Mouse (Mus musculus): Measurements from ENCODE around the gene Magohb. TPM values are rescaled to one million over a fixed set of nuclear protein-coding genes. Genes with fewer than 3 reads are reported as not detected.

Magohb gene
- total and polyA plus RNA-seq, 3 experiments, result 1.4 to 10.2 (median 7.6) TPM

- Histone ChIP-seq H3K36me3 (ENCODE audit: control insufficient read depth, insufficient read depth, low read length) (no peaks in the 10 kb centered on the region), H3K27ac (no peak overlapping the region), H3K9ac (ENCODE audit: low read depth, low read length) (no peak overlapping the region), H3K4me1 (ENCODE audit: control insufficient read depth, insufficient read depth, low read length) (no peaks in the 10 kb centered on the region), H3K27me3 (ENCODE audit: control insufficient read depth, insufficient read depth, low read length) (no peaks in the 10 kb centered on the region), H3K4me3 (no peak overlapping the region), H3K79me2 (replicated peaks; ENCODE audit: control insufficient read depth, insufficient read depth, low read length) (no peaks in the 10 kb centered on the region)
- WGBS, result 89% methylated on average over 1 of the region's 1 CpGs
- intact Hi-C loops (cut with DNase I), result no loop called here
- no peak for TF ChIP-seq POLR2A (IDR thresholded peaks at IDR 0.05; ENCODE audit: insufficient read depth, low read depth, low read length)
- TF ChIP-seq CTCF (IDR thresholded peaks at IDR 0.05), result no peak
- no peak for TF ChIP-seq EP300 (IDR thresholded peaks at IDR 0.05; ENCODE audit: insufficient read depth, low read depth, low read length)
- DNase-seq, result no peak
Observed at GRCm38 (mm10) chr6:131272311-131272710, 20.7 kb downstream of the Magohb start.

GRCm38 (mm10) chr6:131270312-131270711, 22.7 kb downstream of the Magohb start:
- intact Hi-C loops (cut with DNase I), result no loop called here
- Histone ChIP-seq H3K36me3 (ENCODE audit: control insufficient read depth, insufficient read depth, low read length) (no peaks in the 10 kb centered on the region), H3K9ac (ENCODE audit: low read depth, low read length) (no peak overlapping the region), H3K4me3 (no peak overlapping the region), H3K27ac (no peak overlapping the region), H3K4me1 (ENCODE audit: control insufficient read depth, insufficient read depth, low read length) (no peaks in the 10 kb centered on the region), H3K27me3 (ENCODE audit: control insufficient read depth, insufficient read depth, low read length) (no peaks in the 10 kb centered on the region), H3K79me2 (replicated peaks; ENCODE audit: control insufficient read depth, insufficient read depth, low read length) (no peaks in the 10 kb centered on the region)
- TF ChIP-seq CTCF (IDR thresholded peaks at IDR 0.05) (no peak), EP300 (IDR thresholded peaks at IDR 0.05; ENCODE audit: insufficient read depth, low read depth, low read length) (no peak), POLR2A (IDR thresholded peaks at IDR 0.05; ENCODE audit: insufficient read depth, low read depth, low read length) (no peak)
- DNase-seq, result no peak
- whole genome bisulfite sequencing, result 44% methylated on average over 1 of the region's 1 CpGs

- no peak overlapping the region for H3K4me3 ChIP-seq
- H3K27ac ChIP-seq, result no peak overlapping the region
- no peak for TF ChIP-seq CTCF (IDR thresholded peaks at IDR 0.05)
- WGBS, result 80% methylated on average over 2 of the region's 2 CpGs
- H3K4me1 ChIP-seq (ENCODE audit: control insufficient read depth, insufficient read depth, low read length), result no peaks in the 10 kb centered on the region
- no peak overlapping the region for H3K9ac ChIP-seq (ENCODE audit: low read depth, low read length)
- no peaks in the 10 kb centered on the region for H3K79me2 ChIP-seq (replicated peaks; ENCODE audit: control insufficient read depth, insufficient read depth, low read length)
- DNase-seq, result no peak
- intact Hi-C loops (cut with DNase I), result no loop called here
- H3K27me3 ChIP-seq (ENCODE audit: control insufficient read depth, insufficient read depth, low read length), result no peaks in the 10 kb centered on the region
- no peaks in the 10 kb centered on the region for H3K36me3 ChIP-seq (ENCODE audit: control insufficient read depth, insufficient read depth, low read length)
Observed at GRCm38 (mm10) chr6:131269599-131269998, 23.4 kb downstream of the Magohb start.

GRCm38 (mm10) chr6:131264175-131264574, 28.9 kb downstream of the Magohb start:
- no peak overlapping the region for H3K27ac ChIP-seq
- no peaks in the 10 kb centered on the region for H3K79me2 ChIP-seq (replicated peaks; ENCODE audit: control insufficient read depth, insufficient read depth, low read length)
- H3K27me3 ChIP-seq (ENCODE audit: control insufficient read depth, insufficient read depth, low read length), result no peaks in the 10 kb centered on the region
- no peak for TF ChIP-seq EP300 (IDR thresholded peaks at IDR 0.05; ENCODE audit: insufficient read depth, low read depth, low read length)
- TF ChIP-seq CTCF (IDR thresholded peaks at IDR 0.05), result no peak
- TF ChIP-seq POLR2A (IDR thresholded peaks at IDR 0.05; ENCODE audit: insufficient read depth, low read depth, low read length), result no peak
- intact Hi-C loops (cut with DNase I), result no loop called here
- H3K4me1 ChIP-seq (ENCODE audit: control insufficient read depth, insufficient read depth, low read length), result no peaks in the 10 kb centered on the region
- no peak for DNase-seq
- H3K9ac ChIP-seq (ENCODE audit: low read depth, low read length), result no peak overlapping the region
- WGBS, result 78% methylated on average over 5 of the region's 5 CpGs
- no peaks in the 10 kb centered on the region for H3K36me3 ChIP-seq (ENCODE audit: control insufficient read depth, insufficient read depth, low read length)
- no peak overlapping the region for H3K4me3 ChIP-seq

- no peak for DNase-seq
- Histone ChIP-seq H3K4me3 (no peak overlapping the region), H3K9ac (ENCODE audit: low read depth, low read length) (no peak overlapping the region), H3K79me2 (replicated peaks; ENCODE audit: control insufficient read depth, insufficient read depth, low read length) (no peaks in the 10 kb centered on the region), H3K4me1 (ENCODE audit: control insufficient read depth, insufficient read depth, low read length) (no peaks in the 10 kb centered on the region), H3K27me3 (ENCODE audit: control insufficient read depth, insufficient read depth, low read length) (no peaks in the 10 kb centered on the region), H3K27ac (no peak overlapping the region), H3K36me3 (ENCODE audit: control insufficient read depth, insufficient read depth, low read length) (no peaks in the 10 kb centered on the region)
- TF ChIP-seq CTCF (IDR thresholded peaks at IDR 0.05), result no peak
- no peak for TF ChIP-seq POLR2A (IDR thresholded peaks at IDR 0.05; ENCODE audit: insufficient read depth, low read depth, low read length)
- TF ChIP-seq EP300 (IDR thresholded peaks at IDR 0.05; ENCODE audit: insufficient read depth, low read depth, low read length), result no peak
- WGBS, result 48% methylated on average over 3 of the region's 3 CpGs
- intact Hi-C loops (cut with DNase I), result no loop called here
Observed at GRCm38 (mm10) chr6:131262778-131263177, 30.3 kb downstream of the Magohb start.

- Histone ChIP-seq H3K27ac (no peak overlapping the region), H3K36me3 (ENCODE audit: control insufficient read depth, insufficient read depth, low read length) (no peaks in the 10 kb centered on the region), H3K79me2 (replicated peaks; ENCODE audit: control insufficient read depth, insufficient read depth, low read length) (no peaks in the 10 kb centered on the region), H3K4me3 (no peak overlapping the region), H3K9ac (ENCODE audit: low read depth, low read length) (no peak overlapping the region), H3K4me1 (ENCODE audit: control insufficient read depth, insufficient read depth, low read length) (no peaks in the 10 kb centered on the region), H3K27me3 (ENCODE audit: control insufficient read depth, insufficient read depth, low read length) (no peaks in the 10 kb centered on the region)
- TF ChIP-seq CTCF (IDR thresholded peaks at IDR 0.05), result no peak
- TF ChIP-seq POLR2A (IDR thresholded peaks at IDR 0.05; ENCODE audit: insufficient read depth, low read depth, low read length), result no peak
- TF ChIP-seq EP300 (IDR thresholded peaks at IDR 0.05; ENCODE audit: insufficient read depth, low read depth, low read length), result no peak
- intact Hi-C loops (cut with DNase I), result no loop called here
- 68% methylated on average over 3 of the region's 3 CpGs for WGBS
- DNase-seq, result no peak
Observed at GRCm38 (mm10) chr6:131262009-131262408, 31.0 kb downstream of the Magohb start.

Data from heart, adult 2 months (tissue).